Mouse (Mus musculus) frontal cortex, adult 2 months (tissue): ENCODE measurements at regions not wholly inside any gene's neighbourhood (a gene's known extent, or its start where the extent isn't known, plus 50 kb on each side); places are given as distances from the start of the nearest gene placed in this dataset.

ENCODE experiments used
- DNase-seq, 2 experiments: peaks; one replicate each; pipeline ENCODE4 v3.0.0; 2022; ENCODE audit warnings: low spot score in 1 of 2; ENCODE audit errors: extremely low spot score in 1 of 2

DNA sequence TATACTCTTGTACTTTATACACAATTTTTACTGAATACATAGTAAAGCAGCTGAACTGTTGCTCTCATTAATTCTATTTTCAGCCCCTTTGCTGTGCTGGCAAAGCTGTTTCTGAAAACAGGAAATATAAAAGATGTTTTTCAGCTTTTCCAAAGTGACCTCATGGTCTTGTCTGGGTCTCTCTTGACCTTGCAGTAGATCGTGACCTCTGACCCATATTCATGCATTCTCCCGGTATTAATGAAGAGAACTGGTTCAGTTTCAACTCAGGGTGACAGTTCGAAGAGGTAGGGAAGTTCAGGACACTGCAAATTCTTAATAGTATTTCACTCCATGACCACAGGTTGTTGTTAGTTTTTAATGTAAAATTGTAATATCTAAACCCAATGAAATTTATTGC is 56.7 kb upstream of the Ankrd50 start:
- DNase-seq, result no peak

DNA sequence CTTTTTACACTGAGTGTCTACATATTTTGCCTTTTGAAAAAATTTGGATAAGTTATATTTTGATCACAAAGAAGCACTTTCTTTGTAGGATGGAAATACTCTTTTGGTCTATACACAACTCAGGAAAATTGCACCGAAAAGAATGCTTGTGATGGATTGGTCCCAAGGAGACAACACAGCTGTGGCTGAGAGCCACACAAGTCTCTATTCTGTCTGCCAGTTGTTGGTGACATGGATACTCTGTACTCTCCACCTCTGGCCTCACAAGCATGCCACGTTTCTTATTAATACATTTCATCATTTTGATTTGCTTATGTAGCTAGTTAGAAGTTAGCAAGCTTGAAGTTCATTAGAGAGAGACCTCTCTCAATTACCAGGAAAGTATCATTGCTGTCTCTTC is 53.7 kb upstream of the Ankrd50 start:
- DNase-seq, result no peak

DNA sequence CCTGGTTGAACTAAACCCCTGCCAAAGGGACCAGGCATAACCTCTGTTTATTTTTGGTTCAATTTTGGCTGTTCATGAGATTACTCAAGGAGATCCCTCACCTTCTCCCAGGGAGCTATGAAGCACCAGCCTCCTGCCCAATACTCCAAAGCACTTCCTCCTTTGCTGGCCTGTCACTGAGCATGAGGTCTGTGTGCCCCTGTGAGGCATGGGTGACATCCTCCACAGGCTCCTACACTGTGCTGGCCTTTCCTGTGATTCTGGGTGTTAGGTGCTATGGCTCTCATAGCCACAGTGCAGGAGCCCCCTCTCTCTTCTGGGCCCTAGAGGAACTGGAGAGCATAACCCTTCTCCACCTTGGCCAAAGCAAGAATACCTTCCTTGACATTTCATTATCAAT is 53.1 kb upstream of the Ankrd50 start:
- DNase-seq, result no peak
